Mouse (Mus musculus): ENCODE results near the gene Vps26a. TPM values are rescaled to one million over a fixed set of nuclear protein-coding genes. Genes with fewer than 3 reads are reported as not detected.

Vps26a gene
- polyA plus RNA-seq, 1 experiment from 2014 or later: 73.0 TPM

- ATAC-seq (ENCODE audit: insufficient number of reproducible peaks, low FRiP score, low TSS enrichment, low read depth): no peak
- Histone ChIP-seq H3K27ac (replicated peaks) (no peak overlapping the region), H3K4me1 (no peaks in the 10 kb centered on the region), H3K36me3 (no peaks in the 10 kb centered on the region), H3K4me3 (replicated peaks) (no peak overlapping the region), H3K9ac (no peak overlapping the region), H3K9me3 (replicated peaks) (no peaks in the 10 kb centered on the region), H3K27me3 (no peaks in the 10 kb centered on the region), H3K4me2 (replicated peaks) (no peak overlapping the region)
- WGBS: 21% methylated on average over 8 of the region's 8 CpGs
Observed at GRCm38 (mm10) chr10:62412906-62413605, 73.5 kb downstream of the Vps26a start.

GRCm38 (mm10) chr10:62411431-62412410 lies 74.9 kb downstream of the Vps26a start:
- Histone ChIP-seq H3K9ac (no peak overlapping the region), H3K36me3 (no peaks in the 10 kb centered on the region), H3K27me3 (no peaks in the 10 kb centered on the region), H3K4me3 (replicated peaks) (no peak overlapping the region), H3K27ac (replicated peaks) (no peak overlapping the region), H3K9me3 (replicated peaks) (no peaks in the 10 kb centered on the region), H3K4me2 (replicated peaks) (no peak overlapping the region), H3K4me1 (no peaks in the 10 kb centered on the region)
- ATAC-seq (ENCODE audit: insufficient number of reproducible peaks, low FRiP score, low TSS enrichment, low read depth): no peak
- 59% methylated on average over 19 of the region's 19 CpGs for WGBS

- Histone ChIP-seq H3K27ac (replicated peaks) (no peak overlapping the region), H3K4me1 (no peaks in the 10 kb centered on the region), H3K4me3 (replicated peaks) (no peak overlapping the region), H3K27me3 (no peaks in the 10 kb centered on the region), H3K4me2 (replicated peaks) (no peak overlapping the region), H3K9me3 (replicated peaks) (no peaks in the 10 kb centered on the region), H3K9ac (no peak overlapping the region), H3K36me3 (no peaks in the 10 kb centered on the region)
- WGBS: 3% methylated on average over 5 of the region's 5 CpGs
- ATAC-seq (ENCODE audit: insufficient number of reproducible peaks, low FRiP score, low TSS enrichment, low read depth): peak; percentile 63; the same call in 1 of the 2 replicates
Observed at GRCm38 (mm10) chr10:62410943-62411342, 75.7 kb downstream of the Vps26a start.

Other genes starting within 250 kb of the Vps26a start
- gene Tacr2, start 234.4 kb downstream of the Vps26a start, polyA plus RNA-seq (2015; fragmentation: Nextera tagmentation; extraction: Ambion mirVana): not detected in 2 replicates
- gene Hk1, start 106.9 kb downstream of the Vps26a start, polyA plus RNA-seq (2015; fragmentation: Nextera tagmentation; extraction: Ambion mirVana): 39.4 and 40.9 TPM in 2 replicates
- gene Hkdc1, start 64.3 kb downstream of the Vps26a start, polyA plus RNA-seq (2015; fragmentation: Nextera tagmentation; extraction: Ambion mirVana): 0.26 and 0.59 TPM in 2 replicates
- 0.41 and 0.68 TPM in 2 replicates for gene 4930507D05Rik, start 37.3 kb downstream of the Vps26a start, polyA plus RNA-seq (2015; fragmentation: Nextera tagmentation; extraction: Ambion mirVana)
- 22.5 and 24.0 TPM in 2 replicates for gene Supv3l1, start 37.1 kb downstream of the Vps26a start, polyA plus RNA-seq (2015; fragmentation: Nextera tagmentation; extraction: Ambion mirVana)
- 43.9 and 48.5 TPM in 2 replicates for gene Srgn, start 40.6 kb upstream of the Vps26a start, polyA plus RNA-seq (2015; fragmentation: Nextera tagmentation; extraction: Ambion mirVana)
- 41.7 and 43.0 TPM in 2 replicates for gene Kif1bp, start 91.7 kb upstream of the Vps26a start, polyA plus RNA-seq (2015; fragmentation: Nextera tagmentation; extraction: Ambion mirVana)
- gene Ddx21, start 115.5 kb upstream of the Vps26a start, polyA plus RNA-seq (2015; fragmentation: Nextera tagmentation; extraction: Ambion mirVana): 18.2 TPM in 2 replicates
- gene Ddx50, start 164.4 kb upstream of the Vps26a start, polyA plus RNA-seq (2015; fragmentation: Nextera tagmentation; extraction: Ambion mirVana): 135 and 138 TPM in 2 replicates
- gene Stox1, start 239.3 kb upstream of the Vps26a start, polyA plus RNA-seq (2015; fragmentation: Nextera tagmentation; extraction: Ambion mirVana): 3.1 and 5.4 TPM in 2 replicates

All from embryonic facial prominence, embryonic 15.5 days (tissue).